In the genomic region with DNA sequence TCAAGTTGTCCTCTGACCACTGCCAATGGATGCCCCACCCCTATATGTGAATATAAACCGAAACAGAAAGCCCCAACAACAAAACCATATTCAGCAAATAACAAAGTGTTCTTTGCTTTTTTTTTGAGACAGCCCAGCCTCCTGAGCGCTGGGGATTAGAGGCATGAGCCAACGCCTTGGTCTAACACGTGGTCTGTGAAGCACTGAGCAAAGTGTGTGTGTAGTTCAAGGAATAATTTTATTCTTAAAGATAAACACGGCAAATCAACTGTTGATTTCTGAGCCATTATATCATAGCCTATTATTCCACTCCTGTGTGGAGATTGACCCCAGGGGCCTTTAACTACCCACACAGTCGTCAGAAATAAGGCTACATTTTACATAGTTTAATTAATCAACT, we compare ENCODE assay signal across 9 mouse cellular contexts. TPM values are rescaled to one million over a fixed set of nuclear protein-coding genes. Genes with fewer than 3 reads are reported as not detected.
A peak's percentile ranks its signal among the peaks of the same experiment; 100 is the strongest.
DNase-seq lines count a peak whose midpoint lies in the region; ATAC-seq and TF ChIP-seq lines count a peak whose summit lies in the region.
"Had no signal": no experiment of that assay in that cellular context is flagged by ENCODE, and none has a peak within 500 bp of the region (broad histone marks: within the 10 kb centered on the region; RNA-seq: fewer than 3 reads in every experiment).

No protein-coding gene starts in this region.

- no peaks in the 10 kb centered on the region for H3K9me3 ChIP-seq in intestine, embryonic 14.5 days (ENCODE audit: control insufficient read depth, low read length)

- peak overlapping the region; percentile 85; the same call in 1 of the 2 replicates for H3K27ac ChIP-seq in kidney, adult 2 months (ENCODE audit: insufficient read depth, low read depth, low read length)
- H3K27ac ChIP-seq in brown adipose tissue, adult 24 weeks (replicated peaks; ENCODE audit: low read depth, low read length) = 0 out of 2 replicates have a peak overlapping the region, but pooled peaks have one; percentile 38
- no peak overlapping the region for H3K27ac ChIP-seq in intestine, embryonic 14.5 days (ENCODE audit: low read depth)

- no peak for TF ChIP-seq POLR2A in kidney, adult 2 months (IDR thresholded peaks at IDR 0.05; ENCODE audit: low read depth, low read length)
- TF ChIP-seq POLR2A in myocyte (IDR thresholded peaks at IDR 0.05; ENCODE audit: insufficient read length, low read depth) = no peak

- peak overlapping the region; percentile 25; the same call in 1 of the 2 replicates for H3K4me3 ChIP-seq in kidney, adult 2 months (ENCODE audit: insufficient read depth, low read depth, low read length)
- H3K4me3 ChIP-seq in brown adipose tissue, adult 24 weeks (ENCODE audit: insufficient read depth, low read depth, low read length) = peak overlapping the region; percentile 76
- peak overlapping the region; percentile 83; the same call in 1 of the 2 replicates for H3K4me3 ChIP-seq in intestine, embryonic 14.5 days (ENCODE audit: low read depth, low read length)
- H3K4me3 ChIP-seq in myocyte = peak overlapping the region; percentile 86

- H3K9ac ChIP-seq in intestine, embryonic 14.5 days (ENCODE audit: low read length) = no peak overlapping the region

- no peaks in the 10 kb centered on the region for H3K27me3 ChIP-seq in kidney, adult 2 months (replicated peaks; ENCODE audit: control insufficient read depth, insufficient read depth, low read length)
- no peaks in the 10 kb centered on the region for H3K27me3 ChIP-seq in intestine, embryonic 14.5 days (replicated peaks; ENCODE audit: control insufficient read depth, insufficient read depth, low read length)
- H3K27me3 ChIP-seq in myocyte (ENCODE audit: control insufficient read depth, insufficient read depth, insufficient read length) = no peaks in the 10 kb centered on the region

- no peak overlapping the region for H3ac ChIP-seq in myocyte (ENCODE audit: control insufficient read depth, insufficient read length)

- DNase-seq in kidney, adult 2 months = peak; percentile 32
- DNase-seq in kidney, postnatal 14 days = no peak
- no peak for DNase-seq in intestine, embryonic 14.5 days (ENCODE audit: low spot score)
- DNase-seq in layer of hippocampus, adult 8-10 months (ENCODE audit: low spot score in 2 of 2) = no peak
- no peak for DNase-seq in urinary bladder, postnatal 4 days (ENCODE audit: low spot score in 2 of 2)
- DNase-seq: gastrocnemius, postnatal 10 days had no signal

- peak overlapping the region; percentile 86 for H3K4me2 ChIP-seq in intestine, embryonic 14.5 days (ENCODE audit: low read length)
- H3K4me2 ChIP-seq in myocyte (ENCODE audit: low read depth) = peak overlapping the region; percentile 88

- H3K4me1 ChIP-seq in kidney, adult 2 months (ENCODE audit: control insufficient read depth, insufficient read depth, low read length) = peaks cover 28% of the 10 kb centered on the region
- peaks cover 18% of the 10 kb centered on the region for H3K4me1 ChIP-seq in brown adipose tissue, adult 24 weeks (ENCODE audit: control insufficient read depth, insufficient read depth, insufficient read length, low read length)
- peaks cover 20% of the 10 kb centered on the region for H3K4me1 ChIP-seq in intestine, embryonic 14.5 days (replicated peaks; ENCODE audit: control insufficient read depth, insufficient read depth, low read length)

- ATAC-seq in intestine, embryonic 14.5 days (replicated peaks; ENCODE audit: low FRiP score, low TSS enrichment, low read depth) = no peak
- no peak for ATAC-seq in megakaryocyte progenitor cell, adult 5-6 weeks (replicated peaks; ENCODE audit: poor library complexity)

- TF ChIP-seq CTCF in kidney, adult 2 months (conservative IDR thresholded peaks at IDR 0.05; ENCODE audit: insufficient read depth, insufficient read length, low read depth, low read length) = no peak

- peaks cover 8% of the 10 kb centered on the region for H3K36me3 ChIP-seq in kidney, adult 2 months (ENCODE audit: control insufficient read depth, insufficient read depth, low read length)
- peaks cover 28% of the 10 kb centered on the region for H3K36me3 ChIP-seq in intestine, embryonic 14.5 days (ENCODE audit: control insufficient read depth, insufficient read depth, low read length)
- peaks cover 24% of the 10 kb centered on the region for H3K36me3 ChIP-seq in myocyte (ENCODE audit: control insufficient read depth, insufficient read depth)

- peaks cover 62% of the 10 kb centered on the region for H3K79me2 ChIP-seq in myocyte (ENCODE audit: control insufficient read depth, insufficient read depth)

- 33% methylated on average over 6 of the region's 6 CpGs for WGBS in kidney, adult 2 months
- WGBS in intestine, embryonic 14.5 days = 74% methylated on average over 6 of the region's 6 CpGs

TF ChIP-seq in myocyte, 11 proteins besides CTCF, POLR2A, EP300 and RAD21:
- TF ChIP-seq MYOG (IDR thresholded peaks at IDR 0.05; ENCODE audit: control insufficient read depth in 1 of 3, insufficient read depth in 1 of 3, insufficient read length in 2 of 3, low read depth in 2 of 3) = no peak
- no peak for TF ChIP-seq TCF12 (IDR thresholded peaks at IDR 0.05; ENCODE audit: insufficient read depth, poor library complexity, severe bottlenecking)
- TF ChIP-seq TCF3 (IDR thresholded peaks at IDR 0.05; ENCODE audit: insufficient read length, low read depth) = no peak
- TF ChIP-seq CEBPB (IDR thresholded peaks at IDR 0.05; ENCODE audit: insufficient read depth, poor library complexity, severe bottlenecking) = no peak
- no peak for TF ChIP-seq MAX (IDR thresholded peaks at IDR 0.05; ENCODE audit: low read depth)
- no peak for TF ChIP-seq POLR2AphosphoS2 (IDR thresholded peaks at IDR 0.05; ENCODE audit: insufficient read length, low read depth)
- no peak for TF ChIP-seq SRF (IDR thresholded peaks at IDR 0.05; ENCODE audit: control insufficient read depth, insufficient read length, low read depth)

RNA-seq across cellular contexts. Expression of gene Txn1, which starts 1.6 kb away (rescaled TPM):
- 296 and 377 TPM in 2 replicates for polyA plus RNA-seq in kidney, adult 2 months (2012; rRNA removed)
- polyA plus RNA-seq in brown adipose tissue, adult 24 weeks (2012; ENCODE audit: insufficient read depth, insufficient read length, missing spikeins) = 176 and 213 TPM in 2 replicates
- polyA plus RNA-seq in intestine, embryonic 14.5 days (2014; fragmentation: Nextera tagmentation; extraction: Ambion mirVana) = 551 and 575 TPM in 2 replicates
- polyA plus RNA-seq in myocyte (2012; fragmentation: generic; extraction: Trizol) = 381 TPM
- total RNA-seq in megakaryocyte progenitor cell, adult 5-6 weeks (2015) = 427 and 511 TPM in 2 replicates
- 214 and 220 TPM in 2 replicates for total RNA-seq in megakaryocyte progenitor cell, adult 5-6 weeks (2017)
- total RNA-seq in layer of hippocampus, adult 8-10 months (2022) = 10 to 100 TPM; 85.4 to 95.3 (median 92.5) TPM

RNA-seq across cellular contexts. Expression of gene D630039A03Rik, which starts 38.5 kb away (rescaled TPM):
- 17.8 and 19.8 TPM in 2 replicates for polyA plus RNA-seq in kidney, adult 2 months (2012; rRNA removed)
- polyA plus RNA-seq in brown adipose tissue, adult 24 weeks (2012; ENCODE audit: insufficient read depth, insufficient read length, missing spikeins) = not detected in 2 replicates
- 5.7 and 6.1 TPM in 2 replicates for polyA plus RNA-seq in intestine, embryonic 14.5 days (2014; fragmentation: Nextera tagmentation; extraction: Ambion mirVana)
- 0.01 TPM for polyA plus RNA-seq in myocyte (2012; fragmentation: generic; extraction: Trizol)
- total RNA-seq in megakaryocyte progenitor cell, adult 5-6 weeks (2015) = not detected in 2 replicates
- 0.34 TPM in 1 of 2 replicates, not detected in the other for total RNA-seq in megakaryocyte progenitor cell, adult 5-6 weeks (2017)
- total RNA-seq in layer of hippocampus, adult 8-10 months (2022) = under 1 TPM; 0.13 to 0.33 (median 0.20) TPM

RNA-seq across cellular contexts. Expression of gene Txndc8, which starts 54.3 kb away (rescaled TPM):
- not detected in 2 replicates for polyA plus RNA-seq in kidney, adult 2 months (2012; rRNA removed)
- not detected in 2 replicates for polyA plus RNA-seq in brown adipose tissue, adult 24 weeks (2012; ENCODE audit: insufficient read depth, insufficient read length, missing spikeins)
- polyA plus RNA-seq in intestine, embryonic 14.5 days (2014; fragmentation: Nextera tagmentation; extraction: Ambion mirVana) = not detected in 2 replicates
- not detected for polyA plus RNA-seq in myocyte (2012; fragmentation: generic; extraction: Trizol)
- total RNA-seq in megakaryocyte progenitor cell, adult 5-6 weeks (2015) = not detected in 2 replicates
- not detected in 2 replicates for total RNA-seq in megakaryocyte progenitor cell, adult 5-6 weeks (2017)
- not detected for total RNA-seq in layer of hippocampus, adult 8-10 months (2022)
- total RNA-seq: gastrocnemius, postnatal 10 days had no signal

Comparison
In these comparisons a context has a peak if more than half of its experiments do, and no peak if none do; other contexts are left out.
1. H3K4me3 ChIP-seq: peak in every context shown above with its lines; median percentile 86 in myocyte; 83 in intestine, embryonic 14.5 days; 76 in brown adipose tissue, adult 24 weeks; 25 in kidney, adult 2 months.